Mouse (Mus musculus): ENCODE results near the gene Slc39a3.
A peak's percentile ranks its signal among the peaks of the same experiment; 100 is the strongest.
"Not testable (repeated sequence)": the region's sequence is repeated elsewhere in the genome, so short reads cannot be mapped to it uniquely, and the experiment has no call there.

Gene Slc39a3

GRCm38 (mm10) chr10:81036988-81037580 is at the start of gene Slc39a3:
TSS of gene Slc39a3 (minus strand) at chr10:81037426.
- DNase-seq (ENCODE audit: low spot score in 2 of 2): peak; percentile 97

GRCm38 (mm10) chr10:81087021-81087420 is 49.8 kb upstream of the Slc39a3 start:
- no peak for DNase-seq (ENCODE audit: low spot score in 2 of 2)

- peak; percentile 43 to 65 for DNase-seq (ENCODE audit: low spot score in 2 of 2)
Measured at GRCm38 (mm10) chr10:81082168-81082960, 45.1 kb upstream of the Slc39a3 start.

GRCm38 (mm10) chr10:81080008-81080655 is 42.9 kb upstream of the Slc39a3 start:
- no peak for DNase-seq (ENCODE audit: low spot score in 2 of 2)

GRCm38 (mm10) chr10:81077916-81078315 is 40.7 kb upstream of the Slc39a3 start:
- no peak for DNase-seq (ENCODE audit: low spot score in 2 of 2)

GRCm38 (mm10) chr10:81076356-81076755 is 39.1 kb upstream of the Slc39a3 start:
- DNase-seq (ENCODE audit: low spot score in 2 of 2): no peak

GRCm38 (mm10) chr10:81075734-81076133 is 38.5 kb upstream of the Slc39a3 start:
- no peak for DNase-seq (ENCODE audit: low spot score in 2 of 2)

GRCm38 (mm10) chr10:81073464-81073863 is 36.2 kb upstream of the Slc39a3 start:
- DNase-seq (ENCODE audit: low spot score in 2 of 2): peak in 1 of 2 experiments; percentile 39

GRCm38 (mm10) chr10:81072290-81072689 is 35.1 kb upstream of the Slc39a3 start:
- DNase-seq (ENCODE audit: low spot score in 2 of 2): no peak

- DNase-seq (ENCODE audit: low spot score in 2 of 2): peak; percentile 91
Measured at GRCm38 (mm10) chr10:81069836-81070235, 32.6 kb upstream of the Slc39a3 start, which contains the start of gene Thop1. TSS of gene Thop1 (plus strand) at chr10:81070035.

GRCm38 (mm10) chr10:81068706-81069105 is 31.5 kb upstream of the Slc39a3 start:
- DNase-seq (ENCODE audit: low spot score in 2 of 2): no peak

GRCm38 (mm10) chr10:81064519-81064918 is 27.3 kb upstream of the Slc39a3 start:
- not testable (repeated sequence) for DNase-seq (ENCODE audit: low spot score in 2 of 2)

- no peak for DNase-seq (ENCODE audit: low spot score in 2 of 2)
Measured at GRCm38 (mm10) chr10:81062710-81063109, 25.5 kb upstream of the Slc39a3 start.

GRCm38 (mm10) chr10:81059603-81060543 is 22.6 kb upstream of the Slc39a3 start, which contains the start of gene Sgta:
TSS of gene Sgta (minus strand) at chr10:81060181.
- DNase-seq (ENCODE audit: low spot score in 2 of 2): peak; percentile 90 to 94

- DNase-seq (ENCODE audit: low spot score in 2 of 2): no peak
Measured at GRCm38 (mm10) chr10:81058896-81059295, 21.7 kb upstream of the Slc39a3 start.

GRCm38 (mm10) chr10:81057406-81058130 is 20.3 kb upstream of the Slc39a3 start:
- DNase-seq (ENCODE audit: low spot score in 2 of 2): no peak

- not testable (repeated sequence) for DNase-seq (ENCODE audit: low spot score in 2 of 2)
Measured at GRCm38 (mm10) chr10:81055802-81056340, 18.6 kb upstream of the Slc39a3 start.

- no peak for DNase-seq (ENCODE audit: low spot score in 2 of 2)
Measured at GRCm38 (mm10) chr10:81055169-81055568, 17.9 kb upstream of the Slc39a3 start.

- no peak for DNase-seq (ENCODE audit: low spot score in 2 of 2)
Measured at GRCm38 (mm10) chr10:81052577-81052976, 15.4 kb upstream of the Slc39a3 start.

GRCm38 (mm10) chr10:81051133-81051532 is 13.9 kb upstream of the Slc39a3 start:
- no peak for DNase-seq (ENCODE audit: low spot score in 2 of 2)
